Mouse (Mus musculus): Measurements from ENCODE around the gene Msn.
"Not testable (repeated sequence)": the region's sequence is repeated elsewhere in the genome, so short reads cannot be mapped to it uniquely, and the experiment has no call there.

Gene Msn

GRCm38 (mm10) chrX:96144960-96145488 is 49.2 kb downstream of the Msn start:
- DNase-seq, result no peak

GRCm38 (mm10) chrX:96148217-96148616 is 52.4 kb downstream of the Msn start:
- DNase-seq, result no peak

DNA sequence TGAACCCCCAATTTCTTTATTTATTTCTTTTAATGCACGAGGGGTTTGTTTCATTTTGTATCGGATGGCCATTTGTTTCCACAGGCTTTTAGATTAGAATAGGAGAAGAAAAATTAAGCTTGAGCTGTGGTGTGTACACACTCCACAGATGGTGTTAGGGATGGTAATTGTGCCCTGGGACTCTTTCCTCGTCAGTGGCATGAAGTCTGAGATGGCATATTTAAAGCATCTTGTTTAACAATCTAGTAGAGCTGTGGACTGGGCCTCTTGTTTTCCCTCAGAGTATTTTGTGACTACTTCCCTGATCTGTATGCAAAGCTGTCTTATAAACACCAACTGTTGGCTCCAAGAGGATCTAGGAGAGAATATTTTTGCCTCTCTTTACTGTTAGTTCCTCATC is 57.5 kb downstream of the Msn start:
- no peak for DNase-seq

DNA sequence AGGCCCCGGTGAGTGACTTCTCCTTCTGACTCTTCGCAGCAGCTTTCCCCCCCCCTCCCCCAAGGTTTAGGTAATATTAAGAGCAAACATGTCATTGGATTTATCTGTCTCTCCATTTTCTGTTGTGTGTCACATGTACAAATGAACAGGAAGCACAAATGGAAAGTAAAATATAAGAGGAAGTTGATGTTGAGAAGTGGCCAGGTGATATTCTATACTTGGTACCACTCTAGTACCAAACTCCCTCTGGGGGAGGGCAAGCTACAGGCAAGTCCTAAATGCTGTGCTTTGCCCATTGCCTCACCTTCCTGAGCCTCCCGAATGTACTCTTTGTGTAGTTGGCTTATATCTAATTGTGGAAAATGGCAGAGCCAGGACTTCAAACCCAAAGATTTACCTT is 62.1 kb downstream of the Msn start:
- DNase-seq, result no peak

DNA sequence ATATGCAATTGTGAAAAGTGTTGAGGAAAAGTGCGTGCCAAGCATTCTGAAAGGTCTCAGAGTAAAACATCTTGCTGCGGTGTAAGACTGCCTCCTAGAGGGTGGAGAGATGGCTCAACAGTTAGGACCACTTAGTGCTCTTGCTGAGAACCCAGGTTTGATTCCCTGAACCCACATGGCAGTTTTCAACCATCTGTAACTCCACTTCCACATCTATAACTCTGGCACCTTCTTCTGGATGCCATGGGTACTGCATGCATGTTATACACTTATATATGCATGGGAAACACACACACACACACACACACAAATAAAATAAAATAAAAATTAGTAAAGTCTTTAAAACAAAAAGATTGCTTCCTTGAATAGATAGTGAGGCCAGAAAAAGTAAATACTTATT is 66.7 kb downstream of the Msn start:
- no peak for DNase-seq

DNA sequence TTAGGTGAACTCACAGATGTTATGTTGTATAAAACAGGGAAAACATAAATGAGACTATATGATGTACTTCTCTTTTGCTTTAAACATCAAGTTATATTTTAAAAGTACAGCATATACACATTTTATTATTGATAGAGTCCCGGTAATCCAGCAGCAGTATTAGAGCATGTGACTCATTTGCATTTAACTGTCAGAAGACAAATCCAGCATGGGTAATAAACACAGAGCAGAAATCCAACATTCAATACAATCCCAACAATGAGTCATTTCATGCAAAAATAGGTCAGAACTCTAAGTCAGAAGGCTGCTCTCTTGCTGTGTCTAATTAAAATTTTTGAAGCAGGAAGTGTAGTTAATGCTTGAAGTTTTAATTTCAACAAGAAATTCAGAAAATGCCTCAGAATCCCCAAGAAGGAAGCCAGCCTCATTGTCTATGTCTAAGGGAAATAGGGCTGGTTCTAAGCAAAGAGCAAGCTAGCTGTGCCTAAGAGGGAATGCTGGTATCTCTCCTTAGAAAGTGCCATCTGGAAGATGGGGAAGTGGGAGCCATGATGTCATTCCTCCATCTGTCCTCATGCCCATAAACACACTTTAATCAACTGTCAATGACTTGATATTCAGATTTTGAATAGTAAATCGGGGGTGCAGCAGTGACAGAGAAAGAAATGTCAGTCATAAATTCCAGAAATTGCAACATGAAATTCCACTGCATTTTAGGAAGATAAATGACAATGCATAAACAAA is 76.0 kb downstream of the Msn start:
- peak; percentile 36 for DNase-seq

DNA sequence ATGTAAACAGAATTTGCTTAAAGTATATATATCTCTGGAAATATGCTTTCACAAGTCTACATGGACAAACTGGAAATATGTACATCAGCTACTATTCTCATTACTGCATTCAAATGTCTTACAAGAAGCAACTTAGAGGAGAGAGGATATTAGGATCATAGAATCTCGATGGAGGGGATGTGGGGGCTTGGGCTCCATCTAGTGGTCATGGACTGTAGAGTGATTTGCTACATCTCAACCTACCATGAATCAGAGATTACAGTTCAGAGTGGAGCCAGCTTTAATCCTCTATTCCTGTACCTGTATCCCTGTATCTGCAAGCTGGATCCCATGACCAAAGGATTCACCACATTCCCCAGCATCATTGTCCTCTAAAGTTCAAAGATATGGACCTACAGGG is 82.6 kb downstream of the Msn start:
- peak; percentile 13 for DNase-seq

DNA sequence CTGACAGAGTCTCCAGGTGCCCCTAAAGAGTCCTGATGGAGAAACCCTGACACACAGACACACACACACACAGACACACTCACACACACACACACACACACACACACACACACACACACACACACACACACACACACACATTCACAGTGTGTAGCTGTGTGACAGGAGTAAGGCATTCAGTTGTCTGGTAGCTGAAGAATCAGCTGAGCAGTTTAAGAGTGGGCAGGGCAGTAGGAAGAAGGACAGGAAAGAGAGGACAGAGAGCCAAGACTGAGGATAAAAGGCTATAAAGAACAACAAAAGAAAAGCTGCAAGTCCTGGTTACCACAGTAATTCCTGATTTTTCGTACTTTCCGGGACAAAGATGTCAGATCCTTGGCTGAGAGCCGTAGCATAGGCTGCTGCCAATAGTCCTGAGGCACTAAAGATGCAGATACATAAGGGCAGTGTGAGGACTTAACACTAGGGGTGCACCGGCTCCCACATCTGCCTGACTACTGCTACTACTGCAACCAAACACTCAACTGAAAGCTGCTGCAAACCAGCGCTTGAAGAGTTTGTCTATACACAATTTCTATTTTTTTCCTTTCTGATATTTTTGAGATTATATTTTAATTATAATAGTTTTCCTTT is 88.4 kb downstream of the Msn start:
- DNase-seq, result no peak

DNA sequence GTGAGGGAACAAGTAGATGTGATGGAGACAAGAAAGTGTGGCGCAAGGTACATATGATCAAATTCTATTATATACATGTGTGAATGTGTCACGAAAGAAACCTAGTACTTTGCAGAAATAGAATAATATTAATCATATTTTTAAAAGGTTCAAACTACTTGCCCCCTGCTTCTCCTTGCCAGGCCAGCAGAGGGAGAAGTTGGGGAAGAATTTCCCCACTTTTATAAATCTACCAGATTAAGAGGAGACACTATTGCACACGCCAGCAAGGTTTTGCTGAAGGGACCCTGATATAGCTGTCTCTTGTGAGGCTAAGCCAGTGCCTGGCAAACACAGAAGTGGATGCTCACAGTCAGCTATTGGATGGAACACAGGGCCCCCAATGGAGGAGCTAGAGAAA is 109.3 kb downstream of the Msn start:
- DNase-seq, result not testable (repeated sequence)

DNA sequence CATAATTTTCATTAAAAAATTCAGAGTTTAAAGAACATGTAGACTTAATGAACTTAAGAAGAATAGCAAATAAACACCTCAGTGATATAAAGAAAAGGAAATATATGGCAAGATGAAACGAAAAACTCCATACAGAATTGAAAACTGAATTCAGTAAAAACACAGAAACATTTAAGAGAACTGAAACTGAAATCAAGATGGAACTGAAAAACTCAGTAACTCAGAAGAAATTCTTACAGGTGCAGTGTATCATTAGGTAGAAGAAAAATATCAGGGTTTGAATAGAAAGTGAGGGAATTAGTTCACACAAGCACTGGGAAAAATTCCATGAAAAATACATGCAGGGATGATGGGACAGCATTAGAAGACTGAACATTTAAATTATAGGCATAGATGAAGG is 111.0 kb downstream of the Msn start:
- no peak for DNase-seq

DNA sequence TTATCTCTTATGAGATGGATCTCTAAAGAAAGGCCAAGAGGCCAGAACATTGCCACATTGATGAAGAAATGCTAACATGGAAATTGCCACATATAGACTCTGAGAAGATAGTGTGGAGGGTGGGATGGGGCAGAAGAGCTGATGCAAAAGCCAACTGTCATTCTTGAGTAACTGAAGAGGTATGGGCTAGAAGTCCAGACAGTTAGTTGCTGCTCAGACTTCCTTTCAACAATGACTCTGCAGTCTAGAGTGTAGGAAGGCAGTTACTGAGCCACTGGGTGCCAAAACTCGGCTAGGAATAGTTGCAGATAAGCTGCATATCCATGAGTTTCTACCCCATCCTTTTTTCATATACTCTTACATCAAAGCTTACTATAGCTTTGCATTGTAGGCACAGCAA is 122.2 kb downstream of the Msn start:
- DNase-seq, result no peak
